Mouse (Mus musculus): Measurements from ENCODE around the gene Mpg.

Mpg gene

GRCm38 (mm10) chr11:32201922-32202685 lies 24.2 kb upstream of the Mpg start:
- no peak for DNase-seq (ENCODE audit: low spot score)

GRCm38 (mm10) chr11:32205058-32205873 lies 21.0 kb upstream of the Mpg start, which contains the start of gene Snrnp25:
Gene Snrnp25 (plus strand): TSS chr11:32205415.
- peak; percentile 100 for DNase-seq (ENCODE audit: low spot score)

DNA sequence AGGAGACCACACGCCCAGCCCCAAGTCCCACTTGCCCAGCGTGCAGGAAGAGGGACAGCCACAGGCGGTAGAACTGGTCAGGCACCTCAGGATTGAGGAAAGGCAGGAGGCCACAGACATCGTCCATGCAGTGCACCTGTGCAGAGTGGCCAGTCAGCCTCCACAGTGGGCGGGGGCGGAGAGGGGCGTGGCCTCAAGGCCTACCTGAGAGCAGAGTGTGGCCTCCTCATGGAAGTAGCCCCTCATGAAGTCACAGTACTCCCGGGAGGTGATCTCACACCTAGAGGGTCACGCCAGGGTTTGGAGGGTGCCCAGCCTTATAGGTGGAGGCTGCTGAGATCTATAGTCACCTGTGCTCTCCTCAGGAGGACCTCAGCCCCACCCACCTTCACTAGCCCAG lies 15.7 kb upstream of the Mpg start:
- DNase-seq (ENCODE audit: low spot score), result no peak

- DNase-seq (ENCODE audit: low spot score), result no peak
Measured at GRCm38 (mm10) chr11:32215372-32216162, 10.7 kb upstream of the Mpg start.

- peak; percentile 86 for DNase-seq (ENCODE audit: low spot score)
Measured at GRCm38 (mm10) chr11:32216851-32217250, 9.5 kb upstream of the Mpg start.

GRCm38 (mm10) chr11:32218501-32219050 lies 7.7 kb upstream of the Mpg start:
- DNase-seq (ENCODE audit: low spot score), result peak; percentile 35

GRCm38 (mm10) chr11:32219287-32219686 lies 7.0 kb upstream of the Mpg start:
- DNase-seq (ENCODE audit: low spot score), result no peak

DNA sequence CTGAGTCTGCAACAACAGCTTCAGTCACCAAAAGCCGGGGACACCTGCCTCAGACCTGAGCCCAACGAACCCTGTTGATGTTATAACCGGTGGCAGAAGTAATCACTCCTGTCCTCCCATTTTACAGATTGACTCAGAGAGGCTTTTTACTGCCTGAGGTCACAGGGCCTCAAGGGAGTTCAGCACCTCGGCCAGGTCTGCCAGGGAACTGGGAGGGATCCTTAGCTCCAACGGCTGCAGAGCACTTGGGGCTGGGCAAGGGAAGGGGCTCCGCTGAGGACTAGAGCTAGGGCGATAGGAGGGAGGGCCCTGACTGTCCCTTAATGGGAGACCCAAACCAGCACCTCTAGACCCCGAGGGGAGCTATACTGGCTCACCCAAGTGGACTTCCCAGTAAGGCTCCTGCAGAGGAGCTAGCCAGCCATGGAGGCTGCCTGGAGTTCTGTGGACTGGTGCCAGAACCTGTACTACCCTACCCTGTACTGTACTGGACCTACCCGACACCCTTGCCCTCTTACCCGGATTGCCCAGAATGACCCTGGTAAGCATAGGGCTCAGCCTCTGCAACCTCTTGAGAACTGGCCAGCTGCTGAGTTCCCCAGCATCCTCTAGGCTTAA lies 5.6 kb upstream of the Mpg start:
- peak; percentile 12 for DNase-seq (ENCODE audit: low spot score)

GRCm38 (mm10) chr11:32221225-32221950 lies 4.9 kb upstream of the Mpg start:
- DNase-seq (ENCODE audit: low spot score), result peak; percentile 78

- peak; percentile 66 for DNase-seq (ENCODE audit: low spot score)
Measured at GRCm38 (mm10) chr11:32221951-32222409, 4.3 kb upstream of the Mpg start, which contains the start of gene Rhbdf1. Gene Rhbdf1 (minus strand): TSS chr11:32222300.

DNA sequence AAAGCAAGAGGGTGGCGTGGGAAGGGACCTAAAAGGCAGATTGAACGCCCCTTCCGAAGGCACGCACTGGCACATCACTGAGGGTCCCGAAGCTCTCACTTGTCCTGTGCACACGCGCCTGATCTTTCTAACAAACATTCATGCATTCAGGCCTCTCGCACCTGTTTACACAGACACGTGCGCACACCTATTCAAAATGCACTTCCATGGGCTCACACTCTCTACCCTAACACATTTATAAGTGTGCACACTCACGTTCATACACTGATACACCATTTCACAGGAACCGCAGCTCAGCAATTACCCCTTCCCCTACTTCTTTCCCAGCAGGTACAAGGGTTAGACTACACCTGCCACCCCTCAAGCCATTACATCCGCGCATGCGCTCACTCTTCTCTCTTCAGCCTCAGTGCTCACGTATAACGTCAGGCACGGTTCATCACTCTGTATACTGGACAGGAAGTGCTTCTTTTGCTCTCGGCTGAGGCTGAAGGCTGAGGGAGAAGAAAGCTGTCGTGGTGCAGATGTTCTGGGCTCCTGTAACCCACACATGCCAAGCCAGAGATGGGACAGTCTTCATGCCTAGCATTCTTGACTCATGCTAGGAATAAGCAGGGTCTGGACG lies 3.6 kb upstream of the Mpg start:
- peak; percentile 69 for DNase-seq (ENCODE audit: low spot score)

GRCm38 (mm10) chr11:32223297-32223967 lies 2.9 kb upstream of the Mpg start:
- DNase-seq (ENCODE audit: low spot score), result no peak

GRCm38 (mm10) chr11:32224468-32225139 lies 1.7 kb upstream of the Mpg start:
- DNase-seq (ENCODE audit: low spot score), result peak; percentile 34

DNA sequence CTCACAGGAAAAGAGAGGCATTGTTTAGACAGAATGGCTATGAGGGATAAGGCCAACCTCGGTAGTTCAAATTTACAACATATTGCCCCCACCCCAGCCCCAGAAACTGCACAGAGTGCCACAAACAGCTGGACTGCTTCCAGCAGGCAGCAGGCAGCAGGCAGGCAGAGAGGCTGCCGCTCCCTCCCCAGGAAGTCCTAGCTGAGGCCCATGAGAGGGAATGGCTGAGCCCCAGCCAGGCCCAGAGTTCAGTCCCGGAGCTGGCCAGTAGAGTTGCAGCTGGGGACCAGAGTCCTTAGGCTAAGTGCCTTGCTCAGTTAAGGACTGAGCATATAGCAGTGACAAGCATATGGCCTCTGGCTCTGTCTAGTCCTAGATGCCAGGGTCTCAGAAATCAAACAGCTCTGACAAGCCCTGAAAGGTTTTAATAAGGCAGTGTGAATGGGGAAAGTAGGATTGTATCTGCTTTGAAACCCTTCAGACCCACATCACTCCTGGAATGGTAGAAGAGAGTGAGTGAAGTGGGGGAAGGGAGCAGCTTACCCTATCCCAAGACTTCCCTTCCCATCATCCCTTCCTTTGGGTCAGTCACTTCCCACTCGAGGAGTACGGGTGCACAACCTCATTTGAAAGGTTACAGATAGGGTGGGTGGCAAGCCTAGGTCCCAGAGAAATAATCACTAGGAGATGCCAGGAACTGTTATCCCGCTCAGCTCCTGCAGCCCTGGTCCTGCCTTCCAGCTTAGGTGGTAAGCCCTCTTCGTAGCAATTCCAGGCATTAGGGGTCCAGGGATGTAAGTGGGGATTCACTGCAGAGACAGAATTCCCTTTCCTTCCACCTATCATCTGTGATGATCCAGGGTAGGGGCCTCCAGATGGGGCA lies 842 bp upstream of the Mpg start:
- DNase-seq (ENCODE audit: low spot score), result peak; percentile 24

- DNase-seq (ENCODE audit: low spot score), result no peak
Measured at GRCm38 (mm10) chr11:32227041-32227440, 736 bp downstream of the Mpg start.

DNA sequence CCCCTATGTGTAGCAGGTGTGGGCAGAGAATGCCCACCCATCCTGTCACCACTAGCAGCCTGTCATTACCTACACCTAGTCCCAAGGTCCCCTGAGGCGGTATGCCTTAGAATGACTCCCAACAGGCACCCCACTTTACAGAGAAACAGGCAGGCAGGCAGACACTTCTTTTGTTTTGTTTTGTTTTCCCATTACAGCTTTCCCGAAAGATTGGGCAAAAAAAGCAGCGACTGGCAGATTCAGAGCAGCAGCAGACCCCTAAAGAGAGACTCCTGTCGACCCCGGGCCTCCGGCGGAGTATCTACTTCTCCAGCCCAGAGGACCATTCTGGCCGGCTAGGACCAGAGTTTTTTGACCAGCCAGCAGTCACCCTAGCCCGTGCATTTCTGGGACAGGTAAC lies 1.2 kb downstream of the Mpg start:
- DNase-seq (ENCODE audit: low spot score), result no peak

- DNase-seq (ENCODE audit: low spot score), result no peak
Measured at GRCm38 (mm10) chr11:32228292-32228845, 2.1 kb downstream of the Mpg start.

GRCm38 (mm10) chr11:32230220-32230619 lies 3.9 kb downstream of the Mpg start:
- DNase-seq (ENCODE audit: low spot score), result no peak

Measured in embryo, embryonic 10 days (tissue).